22 mouse cellular contexts compared by ENCODE assay signal in the genomic region with DNA sequence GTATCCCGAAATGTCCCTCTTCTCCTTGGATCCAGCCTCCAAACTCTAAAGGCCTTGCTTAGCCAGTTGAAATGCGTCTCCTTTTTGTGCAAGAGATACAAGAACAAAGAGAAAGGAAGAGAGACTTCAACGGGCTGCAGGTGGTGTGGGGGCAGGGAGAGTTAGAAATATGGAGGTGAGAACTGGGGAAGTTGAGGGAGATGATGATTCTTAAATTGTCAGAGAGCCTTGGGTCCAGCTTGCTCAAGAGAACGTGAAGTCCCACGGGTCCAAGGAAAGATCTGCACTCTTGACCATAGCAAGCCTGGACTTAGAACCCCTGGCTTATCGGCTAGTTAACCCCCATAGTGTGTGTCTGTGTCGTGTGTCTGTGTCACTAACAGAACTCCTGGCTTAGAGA. TPM values are rescaled to one million over a fixed set of nuclear protein-coding genes. Genes with fewer than 3 reads are reported as not detected.
A peak's percentile ranks its signal among the peaks of the same experiment; 100 is the strongest.
DNase-seq lines count a peak whose midpoint lies in the region; ATAC-seq lines count a peak whose summit lies in the region.
"Had no signal": no experiment of that assay in that cellular context is flagged by ENCODE, and none has a peak within 500 bp of the region (broad histone marks: within the 10 kb centered on the region; RNA-seq: fewer than 3 reads in every experiment).

No protein-coding gene starts in this region.

- H3K4me3 ChIP-seq in heart, embryonic 10.5 days, result no peak overlapping the region; the same call in 1 of the 2 replicates
- no peak overlapping the region for H3K4me3 ChIP-seq in heart, embryonic 11.5 days (ENCODE audit: low read depth, low read length)
- no peak overlapping the region for H3K4me3 ChIP-seq in macrophage (ENCODE audit: inconsistent target)
- H3K4me3 ChIP-seq: forebrain, embryonic 13.5 days; heart, embryonic 12.5 days; limb, embryonic 10.5 days had no signal

- no peaks in the 10 kb centered on the region for H3K36me3 ChIP-seq in heart, embryonic 10.5 days
- H3K36me3 ChIP-seq in heart, embryonic 11.5 days (ENCODE audit: control insufficient read depth, insufficient read depth, low read length), result no peaks in the 10 kb centered on the region
- H3K36me3 ChIP-seq in macrophage (ENCODE audit: inconsistent target), result no peaks in the 10 kb centered on the region
- H3K36me3 ChIP-seq: heart, embryonic 12.5 days; limb, embryonic 10.5 days had no signal

- H3K4me1 ChIP-seq in heart, embryonic 10.5 days, result no peaks in the 10 kb centered on the region
- H3K4me1 ChIP-seq in heart, embryonic 11.5 days (ENCODE audit: control insufficient read depth, insufficient read depth, low read length), result no peaks in the 10 kb centered on the region
- H3K4me1 ChIP-seq: limb, embryonic 10.5 days had no signal

- peak; percentile 55 for DNase-seq in heart, embryonic 10.5 days (ENCODE audit: low spot score)
- DNase-seq in B cell, adult 2 months, result peak; percentile 43 to 55
- peak; percentile 86 for DNase-seq in thymus, postnatal 14 days
- DNase-seq in yolk sac, embryonic 10.5 days (ENCODE audit: low spot score), result no peak
- DNase-seq: cerebellum, adult 9-10 months; gastrocnemius, postnatal 36 days; kidney, postnatal 25 days; lung, adult 2 months; right cerebral cortex, postnatal 25 days had no signal

- no peak overlapping the region for H3K9ac ChIP-seq in heart, embryonic 11.5 days (ENCODE audit: low read depth, low read length)
- H3K9ac ChIP-seq: forebrain, embryonic 13.5 days; heart, embryonic 12.5 days had no signal

- H3K4me2 ChIP-seq in heart, embryonic 11.5 days, result no peak overlapping the region
- H3K4me2 ChIP-seq: forebrain, embryonic 13.5 days; heart, embryonic 12.5 days had no signal

- H3K27ac ChIP-seq in heart, embryonic 10.5 days, result no peak overlapping the region
- no peak overlapping the region for H3K27ac ChIP-seq in heart, embryonic 11.5 days (ENCODE audit: low read depth, low read length)
- H3K27ac ChIP-seq in macrophage, result peak overlapping the region; percentile 29; the same call in 1 of the 2 replicates
- H3K27ac ChIP-seq: forebrain, embryonic 13.5 days; limb, embryonic 10.5 days had no signal

- no peak for ATAC-seq in heart, embryonic 11.5 days (replicated peaks; ENCODE audit: insufficient number of reproducible peaks, low FRiP score, low TSS enrichment)
- no peak for ATAC-seq in cerebellum, adult (ENCODE audit: insufficient number of reproducible peaks, low FRiP score, low TSS enrichment)
- ATAC-seq: forebrain, embryonic 13.5 days; midbrain, embryonic 16.5 days had no signal

- no peaks in the 10 kb centered on the region for H3K9me3 ChIP-seq in heart, embryonic 10.5 days
- no peaks in the 10 kb centered on the region for H3K9me3 ChIP-seq in heart, embryonic 11.5 days (replicated peaks; ENCODE audit: control insufficient read depth, low read length)
- H3K9me3 ChIP-seq: forebrain, embryonic 13.5 days; heart, embryonic 12.5 days; limb, embryonic 10.5 days had no signal

- no peaks in the 10 kb centered on the region for H3K79me2 ChIP-seq in macrophage (ENCODE audit: inconsistent target)

- peaks cover 78% of the 10 kb centered on the region for H3K27me3 ChIP-seq in heart, embryonic 10.5 days (ENCODE audit: insufficient read depth, poor library complexity, severe bottlenecking)
- H3K27me3 ChIP-seq in heart, embryonic 11.5 days (ENCODE audit: control insufficient read depth, insufficient read depth, low read length), result peaks cover 40% of the 10 kb centered on the region

- 57% methylated on average over 7 of the region's 7 CpGs for WGBS in heart, embryonic 10.5 days
- 62% methylated on average over 7 of the region's 7 CpGs for WGBS in heart, embryonic 11.5 days (ENCODE audit: insufficient replicate concordance)
- 43% methylated on average over 7 of the region's 7 CpGs for WGBS in macrophage (ENCODE audit: missing documents)

RNA-seq across cellular contexts. Expression of gene Grap2, which starts 0.8 kb away (rescaled TPM):
- 4.9 and 5.0 TPM in 2 replicates for polyA plus RNA-seq in heart, embryonic 10.5 days (2016; fragmentation: Nextera tagmentation; extraction: Ambion mirVana)
- 12.8 and 16.0 TPM in 2 replicates for polyA plus RNA-seq in heart, embryonic 11.5 days (2014; fragmentation: Nextera tagmentation; extraction: Ambion mirVana)
- 1 to 10 TPM in 13 of 26 experiments, under 1 TPM in 10, not detected in 3; 0.16 to 2.2 (median 1.1) TPM for total RNA-seq in macrophage (2018; cell fraction: chromatin; rRNA removed)
- total RNA-seq in macrophage (2018; cell fraction: cytosol; rRNA removed), result 1 to 10 TPM in 9 of 26 experiments, under 1 TPM in 17; 0.23 to 1.6 (median 0.93) TPM
- 1 to 10 TPM in 18 of 26 experiments, under 1 TPM in 8; 0.19 to 3.0 (median 1.2) TPM for total RNA-seq in macrophage (2018; cell fraction: nucleus; rRNA removed)
- 0.42 to 1.1 TPM (median 0.66 TPM) in 3 replicates for polyA plus RNA-seq in macrophage (2018)

RNA-seq across cellular contexts. Expression of gene Enthd1, which starts 6.7 kb away (rescaled TPM):
- not detected in 2 replicates for polyA plus RNA-seq in heart, embryonic 10.5 days (2016; fragmentation: Nextera tagmentation; extraction: Ambion mirVana)
- not detected in 2 replicates for polyA plus RNA-seq in heart, embryonic 11.5 days (2014; fragmentation: Nextera tagmentation; extraction: Ambion mirVana)
- total RNA-seq in macrophage (2018; cell fraction: chromatin; rRNA removed), result under 1 TPM in 1 of 26 experiments, not detected in 25; 0.21 TPM
- total RNA-seq in macrophage (2018; cell fraction: cytosol; rRNA removed), result under 1 TPM in 11 of 26 experiments, not detected in 15; 0.05 to 0.17 (median 0.09) TPM
- total RNA-seq in macrophage (2018; cell fraction: nucleus; rRNA removed), result under 1 TPM in 3 of 26 experiments, not detected in 23; 0.27 to 0.36 (median 0.28) TPM
- polyA plus RNA-seq in macrophage (2018), result not detected in 3 replicates
- total RNA-seq: adrenal gland, adult 2 months; common myeloid progenitor, adult 5-6 weeks; gastrocnemius, postnatal 36 days; left cerebral cortex, adult 8-10 months had no signal
- polyA plus RNA-seq: adrenal gland, adult 2 months; embryonic facial prominence, embryonic 11.5 days; forebrain, embryonic 13.5 days; heart, embryonic 12.5 days; hindbrain, embryonic 11.5 days; limb, embryonic 10.5 days; liver, embryonic 11.5 days; lung, adult 2 months; midbrain, embryonic 16.5 days had no signal
